Mouse (Mus musculus): ENCODE measurements around the gene Clec2e. TPM values are rescaled to one million over a fixed set of nuclear protein-coding genes. Genes with fewer than 3 reads are reported as not detected.
"Not testable (repeated sequence)": the region's sequence is repeated elsewhere in the genome, so short reads cannot be mapped to it uniquely, and the experiment has no call there.

The Clec2e gene
- polyA plus RNA-seq, 1 experiment from 2014 or later: not detected

DNA sequence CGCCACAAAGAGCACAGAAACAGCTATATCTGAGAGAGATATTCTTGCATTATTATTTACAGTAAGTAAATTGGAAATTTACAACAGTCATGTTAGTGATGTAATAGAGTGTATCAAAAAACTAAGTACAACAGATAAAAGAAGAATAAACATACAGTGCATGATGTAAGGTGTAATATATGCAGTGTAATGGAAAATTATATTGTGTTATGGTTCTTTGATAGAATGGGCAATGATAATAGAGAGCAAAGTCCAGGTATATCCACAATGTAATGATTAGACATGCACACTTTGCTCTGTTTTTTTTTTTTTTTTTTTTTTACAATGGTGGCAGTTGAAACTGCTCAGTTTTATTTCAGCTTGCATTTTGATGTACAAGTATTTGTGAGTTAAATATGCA is 891 bp upstream of the Clec2e start:
- H3K4me1 ChIP-seq: no peaks in the 10 kb centered on the region
- no peak overlapping the region for H3K4me2 ChIP-seq
- no peak overlapping the region for H3K4me3 ChIP-seq
- no peak for ATAC-seq (ENCODE audit: borderline replicate concordance, extremely low read depth, low FRiP score, low TSS enrichment)
- no peaks in the 10 kb centered on the region for H3K9me3 ChIP-seq
- no peaks in the 10 kb centered on the region for H3K36me3 ChIP-seq
- no peak overlapping the region for H3K27ac ChIP-seq
- no peaks in the 10 kb centered on the region for H3K27me3 ChIP-seq
- WGBS: 74% methylated on average over 1 of the region's 1 CpGs
- H3K9ac ChIP-seq: no peak overlapping the region

DNA sequence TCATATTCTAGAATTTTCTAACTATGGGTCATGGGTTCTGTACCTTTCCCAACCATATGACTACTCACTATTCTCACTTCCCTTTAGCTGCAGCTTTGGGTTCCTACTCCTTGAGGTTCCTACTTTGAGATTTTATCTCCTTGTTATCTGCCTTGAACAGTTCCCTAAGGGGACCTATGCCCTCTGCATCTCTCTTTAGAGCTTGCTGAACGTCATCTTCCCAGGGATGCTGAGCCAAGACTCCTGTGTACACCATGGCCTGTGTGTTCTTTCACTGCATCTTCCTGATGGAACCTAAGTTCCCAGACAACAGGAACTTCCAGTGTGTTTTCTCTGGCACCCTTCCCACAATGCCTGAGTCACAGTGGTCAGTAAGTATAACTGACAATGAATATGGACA is 2.8 kb downstream of the Clec2e start:
- H3K9ac ChIP-seq: no peak overlapping the region
- no peak for ATAC-seq (ENCODE audit: borderline replicate concordance, extremely low read depth, low FRiP score, low TSS enrichment)
- H3K4me3 ChIP-seq: no peak overlapping the region
- H3K27me3 ChIP-seq: no peaks in the 10 kb centered on the region
- H3K4me2 ChIP-seq: no peak overlapping the region
- no peak overlapping the region for H3K27ac ChIP-seq
- H3K36me3 ChIP-seq: no peaks in the 10 kb centered on the region
- H3K9me3 ChIP-seq: no peaks in the 10 kb centered on the region
- H3K4me1 ChIP-seq: no peaks in the 10 kb centered on the region
- WGBS: 14% methylated on average over 1 of the region's 1 CpGs

DNA sequence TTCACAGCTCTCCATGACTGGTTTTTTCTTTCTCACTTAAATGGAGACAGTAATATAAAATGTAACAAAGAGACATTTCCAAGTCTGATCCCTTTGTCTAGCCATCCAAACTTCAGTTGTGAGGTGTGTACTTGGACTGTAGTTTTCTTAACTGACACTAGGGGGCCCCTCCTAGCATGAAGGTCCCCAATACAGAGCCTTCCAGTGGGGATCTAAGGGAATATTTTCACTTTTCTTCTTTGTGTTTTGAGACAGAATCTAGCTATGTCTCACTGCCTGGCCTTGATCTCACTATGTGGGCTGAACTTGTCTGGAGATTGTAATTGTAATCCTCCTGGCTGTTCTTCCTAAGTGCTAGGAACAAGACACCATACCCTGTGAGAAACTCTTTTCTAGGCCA is 5.5 kb downstream of the Clec2e start:
- Histone ChIP-seq H3K27me3 (no peaks in the 10 kb centered on the region), H3K9me3 (no peaks in the 10 kb centered on the region), H3K27ac (no peak overlapping the region), H3K4me3 (no peak overlapping the region), H3K36me3 (no peaks in the 10 kb centered on the region), H3K9ac (no peak overlapping the region), H3K4me2 (no peak overlapping the region), H3K4me1 (no peaks in the 10 kb centered on the region)
- ATAC-seq (ENCODE audit: borderline replicate concordance, extremely low read depth, low FRiP score, low TSS enrichment): peak; percentile 65; the same call in 1 of the 2 replicates

DNA sequence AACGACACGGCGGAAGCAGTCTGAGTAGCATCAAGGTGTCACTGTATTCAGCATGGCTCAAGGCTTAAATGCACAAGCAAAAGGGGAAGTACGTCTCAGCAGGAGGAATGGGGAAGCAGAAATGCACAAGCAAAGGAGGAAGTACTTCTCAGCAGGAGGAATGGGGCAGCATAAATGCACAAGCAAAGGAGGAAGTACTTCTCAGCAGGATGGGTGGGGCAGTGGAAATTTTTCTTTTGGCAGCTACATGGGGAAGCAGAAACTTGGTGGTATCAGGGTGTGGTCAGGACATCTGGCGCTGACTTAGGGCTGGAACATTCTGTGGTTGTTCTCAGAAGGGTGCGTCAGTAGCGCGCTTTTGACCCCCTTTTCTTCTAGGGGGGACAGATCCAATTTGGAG is 12.1 kb downstream of the Clec2e start:
- WGBS: 95% methylated on average over 8 of the region's 8 CpGs
- not testable (repeated sequence) for H3K27ac ChIP-seq; H3K36me3 ChIP-seq; H3K9ac ChIP-seq; H3K4me2 ChIP-seq; H3K4me3 ChIP-seq; H3K27me3 ChIP-seq; ATAC-seq (ENCODE audit: borderline replicate concordance, extremely low read depth, low FRiP score, low TSS enrichment); H3K9me3 ChIP-seq; H3K4me1 ChIP-seq

DNA sequence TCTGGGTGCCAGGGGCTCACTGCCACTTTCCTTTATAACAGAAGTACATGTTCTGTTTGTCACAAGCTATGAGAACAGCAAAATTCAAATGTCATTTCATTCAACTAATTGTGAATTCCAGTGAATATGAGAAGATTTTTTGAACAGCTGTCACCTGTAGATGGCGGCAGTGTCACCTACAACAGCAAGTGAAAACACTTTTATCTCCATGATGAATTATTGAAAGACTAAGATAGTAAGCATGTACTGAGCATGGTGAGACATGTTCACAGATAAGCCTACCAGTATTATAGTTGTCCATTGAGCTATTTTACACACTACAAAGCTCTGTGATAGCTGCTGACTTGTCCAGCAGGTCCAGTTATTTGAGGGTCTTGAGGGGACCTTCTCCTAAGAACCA is 12.6 kb downstream of the Clec2e start:
- no peak for ATAC-seq (ENCODE audit: borderline replicate concordance, extremely low read depth, low FRiP score, low TSS enrichment)
- Histone ChIP-seq H3K9me3 (no peaks in the 10 kb centered on the region), H3K4me1 (no peaks in the 10 kb centered on the region), H3K36me3 (no peaks in the 10 kb centered on the region), H3K27ac (no peak overlapping the region), H3K27me3 (no peaks in the 10 kb centered on the region), H3K9ac (no peak overlapping the region), H3K4me3 (no peak overlapping the region), H3K4me2 (no peak overlapping the region)
- 86% methylated on average over 1 of the region's 1 CpGs for WGBS

DNA sequence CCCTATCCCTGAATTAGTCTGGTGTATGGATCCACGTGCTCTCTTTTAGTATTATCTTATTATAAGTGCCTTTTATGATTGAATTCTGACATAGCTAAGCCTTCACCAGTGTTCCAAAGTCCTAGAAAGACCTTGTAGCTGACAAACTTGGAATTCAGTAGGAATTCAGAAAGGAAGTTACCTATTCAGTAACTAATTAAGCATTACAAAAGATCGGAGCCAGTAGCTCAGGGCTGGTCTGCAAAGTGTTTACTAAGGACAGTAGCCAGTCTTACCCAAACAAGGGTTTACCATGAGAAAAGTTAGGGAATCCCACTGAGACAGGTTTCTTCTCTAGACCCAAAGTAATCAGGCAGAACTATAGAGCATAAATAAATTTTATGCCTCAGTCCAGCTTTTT is 14.7 kb downstream of the Clec2e start:
- H3K4me3 ChIP-seq; H3K27ac ChIP-seq; ATAC-seq (ENCODE audit: borderline replicate concordance, extremely low read depth, low FRiP score, low TSS enrichment); H3K36me3 ChIP-seq; H3K4me1 ChIP-seq; H3K4me2 ChIP-seq; H3K9ac ChIP-seq; H3K27me3 ChIP-seq; H3K9me3 ChIP-seq: not testable (repeated sequence)
- 81% methylated on average over 2 of the region's 2 CpGs for WGBS

DNA sequence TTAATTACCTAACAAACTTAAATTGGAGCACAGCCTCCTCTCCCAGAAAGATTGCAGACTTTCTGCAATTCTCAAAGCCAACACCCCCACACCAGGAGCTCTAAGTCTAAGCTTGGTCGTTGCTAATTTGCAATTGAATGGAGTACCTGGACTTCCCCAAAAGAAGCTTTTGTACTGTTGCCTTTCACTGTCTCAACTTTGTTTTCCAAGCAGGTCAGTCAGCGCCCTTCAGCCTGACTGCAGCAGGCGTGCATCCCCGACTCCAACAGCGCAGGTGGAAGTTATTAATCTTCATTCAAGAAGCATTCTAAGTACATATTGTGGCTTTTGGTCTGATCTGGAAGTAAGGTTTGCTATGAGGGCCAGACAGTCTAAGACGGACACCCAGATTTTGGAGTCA is 15.6 kb downstream of the Clec2e start:
- 87% methylated on average over 6 of the region's 6 CpGs for WGBS
- Histone ChIP-seq H3K9me3 (no peaks in the 10 kb centered on the region), H3K4me1 (no peaks in the 10 kb centered on the region), H3K27me3 (no peaks in the 10 kb centered on the region), H3K36me3 (no peaks in the 10 kb centered on the region), H3K9ac (no peak overlapping the region), H3K27ac (no peak overlapping the region), H3K4me2 (no peak overlapping the region), H3K4me3 (no peak overlapping the region)
- ATAC-seq (ENCODE audit: borderline replicate concordance, extremely low read depth, low FRiP score, low TSS enrichment): no peak

DNA sequence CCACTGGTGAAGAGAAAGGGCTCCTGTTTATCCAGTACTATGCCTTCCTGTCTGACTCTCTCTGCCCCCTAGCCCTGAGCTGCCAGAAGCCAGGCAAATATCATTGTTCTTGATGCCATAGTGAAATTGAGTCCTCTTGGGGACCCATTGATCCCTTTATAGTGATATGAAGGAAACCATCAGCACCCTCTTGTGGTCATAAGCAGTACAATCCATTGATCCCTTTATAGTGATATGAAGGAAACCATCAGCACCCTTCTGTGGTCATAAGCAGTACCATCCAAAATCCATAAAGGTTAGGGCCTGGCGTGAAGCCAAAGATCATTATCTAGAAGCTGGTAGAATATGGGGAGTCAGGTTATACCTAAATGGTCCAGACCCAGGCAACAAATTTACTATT is 33.7 kb downstream of the Clec2e start:
- Histone ChIP-seq H3K4me1 (no peaks in the 10 kb centered on the region), H3K4me2 (no peak overlapping the region), H3K9ac (no peak overlapping the region), H3K27ac (no peak overlapping the region), H3K27me3 (no peaks in the 10 kb centered on the region), H3K4me3 (no peak overlapping the region), H3K9me3 (0 out of 2 replicates have a peak, but pooled peaks cover 3% of the 10 kb centered on the region), H3K36me3 (no peaks in the 10 kb centered on the region)
- peak; percentile 42 for ATAC-seq (ENCODE audit: borderline replicate concordance, extremely low read depth, low FRiP score, low TSS enrichment)
- 41% methylated on average over 1 of the region's 1 CpGs for WGBS

DNA sequence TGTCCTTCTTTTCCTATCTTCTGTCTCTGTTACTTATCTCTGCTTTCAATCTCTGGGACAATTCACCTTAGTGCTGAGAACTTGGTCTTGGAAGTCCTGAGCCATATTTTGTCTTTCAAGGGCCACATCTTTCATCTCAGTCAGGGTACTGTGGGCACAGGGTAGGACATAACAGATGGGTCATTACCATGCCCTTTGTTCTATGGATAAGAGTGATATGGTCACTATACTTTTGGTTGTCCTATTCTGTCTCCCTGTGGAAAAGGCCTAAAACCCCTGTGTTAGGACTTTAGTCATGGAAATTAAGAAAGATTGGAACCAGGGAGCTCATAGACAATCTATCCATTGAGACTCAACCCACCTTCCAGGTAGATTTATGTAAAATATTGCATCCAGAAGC is 34.2 kb downstream of the Clec2e start:
- Histone ChIP-seq H3K4me2 (no peak overlapping the region), H3K9me3 (0 out of 2 replicates have a peak, but pooled peaks cover 3% of the 10 kb centered on the region), H3K36me3 (no peaks in the 10 kb centered on the region), H3K4me1 (no peaks in the 10 kb centered on the region), H3K9ac (no peak overlapping the region), H3K27ac (no peak overlapping the region), H3K4me3 (no peak overlapping the region), H3K27me3 (no peaks in the 10 kb centered on the region)
- no peak for ATAC-seq (ENCODE audit: borderline replicate concordance, extremely low read depth, low FRiP score, low TSS enrichment)

DNA sequence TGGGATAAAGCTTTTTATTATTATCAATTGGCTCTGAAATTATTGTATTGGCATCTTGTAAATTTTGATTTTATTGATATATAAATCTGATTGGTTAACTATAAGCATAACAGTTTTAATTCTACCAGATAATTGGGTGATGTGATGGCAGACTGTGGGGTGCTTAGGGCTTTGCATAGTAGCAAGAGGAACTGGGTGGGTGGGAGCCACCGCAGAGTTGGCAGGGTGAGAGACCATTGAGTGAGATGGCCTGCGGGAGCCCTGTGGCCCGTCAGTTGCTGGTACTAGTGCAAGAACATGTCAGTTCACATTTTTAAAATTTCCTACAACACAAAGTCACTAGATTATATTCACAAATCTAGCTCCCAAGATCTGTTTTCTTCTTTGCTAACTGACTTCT is 34.9 kb downstream of the Clec2e start:
- Histone ChIP-seq H3K4me1 (no peaks in the 10 kb centered on the region), H3K27me3 (no peaks in the 10 kb centered on the region), H3K4me3 (no peak overlapping the region), H3K27ac (no peak overlapping the region), H3K9me3 (no peaks in the 10 kb centered on the region), H3K4me2 (no peak overlapping the region), H3K9ac (no peak overlapping the region), H3K36me3 (no peaks in the 10 kb centered on the region)
- no peak for ATAC-seq (ENCODE audit: borderline replicate concordance, extremely low read depth, low FRiP score, low TSS enrichment)
- WGBS: 81% methylated on average over 3 of the region's 3 CpGs

DNA sequence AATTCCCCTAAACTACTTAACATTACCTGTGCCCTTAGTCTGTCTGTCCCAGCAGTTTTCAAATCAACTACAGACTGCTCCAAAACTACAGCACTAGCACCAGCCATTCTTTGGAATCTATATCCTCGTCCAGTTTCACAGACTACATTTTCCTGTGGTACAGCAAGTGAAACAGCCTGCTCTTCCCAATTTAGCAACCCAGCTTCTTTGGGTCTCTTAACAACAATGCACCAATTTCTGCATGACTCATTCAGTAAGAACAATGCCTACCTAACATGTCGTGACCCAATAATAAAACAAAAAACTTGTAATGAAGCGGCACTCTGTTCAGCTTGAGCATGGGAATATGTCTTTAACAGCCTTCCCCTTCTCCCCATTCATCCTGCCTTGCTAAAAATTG is 35.3 kb downstream of the Clec2e start:
- H3K27me3 ChIP-seq: no peaks in the 10 kb centered on the region
- no peaks in the 10 kb centered on the region for H3K9me3 ChIP-seq
- H3K4me2 ChIP-seq: no peak overlapping the region
- 66% methylated on average over 3 of the region's 3 CpGs for WGBS
- no peaks in the 10 kb centered on the region for H3K4me1 ChIP-seq
- no peak for ATAC-seq (ENCODE audit: borderline replicate concordance, extremely low read depth, low FRiP score, low TSS enrichment)
- no peaks in the 10 kb centered on the region for H3K36me3 ChIP-seq
- no peak overlapping the region for H3K9ac ChIP-seq
- H3K27ac ChIP-seq: no peak overlapping the region
- H3K4me3 ChIP-seq: no peak overlapping the region

DNA sequence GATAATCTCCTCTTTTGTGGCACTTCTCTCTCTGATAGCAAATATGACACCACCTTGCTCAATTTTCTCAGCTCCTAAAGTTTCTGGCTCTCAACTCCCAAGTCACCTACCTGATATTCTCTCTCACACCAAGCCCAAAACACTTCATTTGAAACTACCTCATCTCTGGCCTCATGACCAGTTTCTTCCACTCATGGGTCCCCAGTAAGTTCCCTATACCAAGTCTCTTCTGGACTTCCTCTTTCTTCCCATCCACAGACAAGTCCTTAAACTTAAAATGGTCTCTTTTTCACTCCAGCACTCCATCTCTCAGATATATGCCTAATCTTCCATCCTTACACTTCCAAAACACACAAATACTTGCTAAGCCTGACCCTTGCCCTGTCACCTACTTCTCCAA is 42.7 kb downstream of the Clec2e start:
- H3K9ac ChIP-seq: no peak overlapping the region
- no peak overlapping the region for H3K27ac ChIP-seq
- no peak overlapping the region for H3K4me3 ChIP-seq
- no peaks in the 10 kb centered on the region for H3K27me3 ChIP-seq
- no peak overlapping the region for H3K4me2 ChIP-seq
- H3K9me3 ChIP-seq: no peaks in the 10 kb centered on the region
- H3K36me3 ChIP-seq: no peaks in the 10 kb centered on the region
- no peaks in the 10 kb centered on the region for H3K4me1 ChIP-seq
- ATAC-seq (ENCODE audit: borderline replicate concordance, extremely low read depth, low FRiP score, low TSS enrichment): no peak

DNA sequence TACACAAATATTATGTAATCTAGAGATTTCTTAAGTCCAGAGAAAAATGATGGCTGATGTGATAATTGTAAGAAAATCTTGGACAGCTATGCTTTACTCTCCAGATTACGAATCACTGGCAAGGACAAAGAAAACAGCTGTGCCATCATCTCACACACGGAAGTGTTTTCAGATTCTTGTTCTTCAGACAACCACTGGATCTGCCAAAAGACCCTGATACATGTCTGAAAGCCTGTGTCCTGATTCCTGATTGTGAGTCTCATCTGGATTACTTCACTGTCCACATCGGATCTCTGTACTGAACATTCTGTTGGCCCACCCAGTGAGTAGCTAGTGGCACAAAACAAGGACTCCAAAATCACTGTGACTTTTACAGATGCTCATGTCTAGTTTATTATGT is 44.5 kb downstream of the Clec2e start:
- H3K27me3 ChIP-seq: no peaks in the 10 kb centered on the region
- no peaks in the 10 kb centered on the region for H3K36me3 ChIP-seq
- H3K27ac ChIP-seq: peak overlapping the region; percentile 33
- no peaks in the 10 kb centered on the region for H3K9me3 ChIP-seq
- WGBS: 37% methylated on average over 3 of the region's 3 CpGs
- H3K4me1 ChIP-seq: no peaks in the 10 kb centered on the region
- H3K4me2 ChIP-seq: no peak overlapping the region
- no peak overlapping the region for H3K4me3 ChIP-seq
- H3K9ac ChIP-seq: no peak overlapping the region
- peak; percentile 95 for ATAC-seq (ENCODE audit: borderline replicate concordance, extremely low read depth, low FRiP score, low TSS enrichment)

All from lung, embryonic 15.5 days (tissue).